Mouse (Mus musculus): ENCODE measurements at regions not wholly inside any gene's neighbourhood (a gene's known extent, or its start where the extent isn't known, plus 50 kb on each side); places are given as distances from the start of the nearest gene placed in this dataset.

DNA sequence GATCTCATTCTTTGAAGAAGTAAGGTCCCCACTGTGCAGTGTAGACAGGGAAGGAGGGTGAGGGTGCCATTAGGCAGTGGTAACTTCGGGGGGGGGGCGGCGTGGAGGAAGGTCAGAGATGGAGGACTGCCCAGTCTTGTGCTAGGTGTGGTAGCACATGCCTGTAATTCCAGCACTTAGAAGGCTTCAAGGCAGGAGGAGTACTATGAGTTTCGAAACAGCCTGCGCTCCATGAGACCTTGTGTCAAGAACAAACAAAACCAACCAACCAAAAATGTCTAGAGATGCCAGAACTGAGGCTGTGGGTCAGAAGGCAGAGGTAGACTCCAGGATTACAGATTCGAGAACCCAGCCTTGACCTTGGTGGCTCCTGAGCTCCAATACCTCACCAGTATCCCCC lies 130.8 kb downstream of the Pja1 start:
- no peak for DNase-seq (ENCODE audit: low spot score)

DNA sequence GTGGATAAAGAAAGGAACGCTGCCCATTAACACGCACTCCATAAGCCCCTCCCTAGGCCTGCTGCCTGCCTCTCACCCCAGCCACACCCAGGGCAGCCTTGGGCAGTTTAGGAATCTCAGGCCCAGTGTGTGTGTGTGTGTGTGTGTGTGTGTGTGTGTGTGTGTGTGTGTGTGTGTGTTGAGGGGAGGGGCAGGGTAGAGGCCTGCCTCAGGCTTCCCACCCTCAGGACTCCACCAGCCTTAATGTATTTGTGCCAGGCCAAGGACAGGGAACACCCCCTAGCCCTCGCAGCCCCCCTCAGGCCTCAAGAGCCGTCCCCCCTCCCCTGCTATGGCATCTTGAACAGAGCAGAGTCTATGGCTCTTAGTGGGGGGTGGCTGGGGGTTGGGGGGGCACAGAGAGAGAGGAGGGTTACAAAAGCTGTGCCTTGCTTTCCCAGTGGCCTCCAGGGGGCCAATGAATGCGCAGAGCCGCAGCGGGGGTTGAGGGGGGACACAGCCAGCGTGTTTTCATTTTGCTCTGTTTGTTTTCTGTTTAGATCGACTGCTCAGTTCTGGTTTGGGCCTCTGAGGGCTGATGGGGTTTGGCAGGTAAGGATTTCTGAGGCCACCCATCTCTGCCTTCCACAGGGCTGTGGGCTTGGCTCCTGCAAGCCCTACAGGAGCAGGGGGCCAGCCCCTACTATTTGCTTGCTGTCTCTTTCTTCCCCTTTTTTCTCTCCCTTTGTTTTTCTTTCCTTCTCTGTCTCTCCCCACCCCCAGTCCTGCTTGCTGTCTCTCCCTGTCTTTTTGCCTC lies 131.8 kb downstream of the Pja1 start:
- DNase-seq (ENCODE audit: low spot score), result peak; percentile 26

DNA sequence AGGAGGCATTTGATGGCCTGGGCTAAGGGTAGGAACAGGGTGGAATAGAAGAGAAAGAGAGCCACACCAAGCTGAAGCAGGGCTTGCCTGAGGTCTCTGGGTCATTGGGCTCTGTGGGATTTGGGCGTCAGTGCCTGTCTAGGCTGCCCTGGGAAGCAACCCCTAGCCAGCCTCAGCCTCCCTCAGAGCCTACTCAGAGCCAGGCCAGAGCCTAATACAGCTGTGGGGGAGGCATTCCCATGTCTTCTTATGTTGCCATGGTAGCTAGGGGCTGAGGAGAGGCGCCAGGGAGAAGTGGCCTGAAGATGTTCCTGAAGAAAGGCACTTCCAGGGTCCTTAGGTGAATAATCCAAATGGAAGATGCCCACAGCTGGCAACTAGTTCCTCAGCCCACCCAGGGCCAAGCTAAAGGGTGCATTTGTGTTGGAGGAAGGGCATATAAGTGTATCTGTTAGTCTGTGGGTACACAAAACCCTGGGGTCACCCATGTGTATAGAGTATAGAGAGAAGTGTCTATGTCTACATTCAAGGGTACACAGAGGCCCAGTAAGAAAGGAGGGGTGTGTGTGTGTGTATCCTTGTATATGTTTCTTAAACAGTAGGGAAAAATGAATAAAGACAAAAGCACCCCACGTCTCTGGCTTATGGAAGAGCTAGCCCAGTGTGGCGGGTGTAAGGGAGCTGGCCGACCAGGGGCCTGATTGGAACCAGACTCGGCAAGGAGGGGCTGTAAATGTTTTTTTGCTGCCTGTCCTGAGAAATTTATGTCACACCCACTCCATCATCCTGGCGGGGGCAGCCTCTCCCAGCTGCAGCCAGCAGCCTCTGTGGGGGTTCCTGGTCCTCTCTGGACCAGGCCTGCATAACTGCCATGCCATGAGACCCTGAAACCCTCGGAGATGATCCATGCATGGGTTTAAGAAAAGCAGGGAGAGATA lies 134.2 kb downstream of the Pja1 start:
- DNase-seq (ENCODE audit: low spot score), result no peak

DNA sequence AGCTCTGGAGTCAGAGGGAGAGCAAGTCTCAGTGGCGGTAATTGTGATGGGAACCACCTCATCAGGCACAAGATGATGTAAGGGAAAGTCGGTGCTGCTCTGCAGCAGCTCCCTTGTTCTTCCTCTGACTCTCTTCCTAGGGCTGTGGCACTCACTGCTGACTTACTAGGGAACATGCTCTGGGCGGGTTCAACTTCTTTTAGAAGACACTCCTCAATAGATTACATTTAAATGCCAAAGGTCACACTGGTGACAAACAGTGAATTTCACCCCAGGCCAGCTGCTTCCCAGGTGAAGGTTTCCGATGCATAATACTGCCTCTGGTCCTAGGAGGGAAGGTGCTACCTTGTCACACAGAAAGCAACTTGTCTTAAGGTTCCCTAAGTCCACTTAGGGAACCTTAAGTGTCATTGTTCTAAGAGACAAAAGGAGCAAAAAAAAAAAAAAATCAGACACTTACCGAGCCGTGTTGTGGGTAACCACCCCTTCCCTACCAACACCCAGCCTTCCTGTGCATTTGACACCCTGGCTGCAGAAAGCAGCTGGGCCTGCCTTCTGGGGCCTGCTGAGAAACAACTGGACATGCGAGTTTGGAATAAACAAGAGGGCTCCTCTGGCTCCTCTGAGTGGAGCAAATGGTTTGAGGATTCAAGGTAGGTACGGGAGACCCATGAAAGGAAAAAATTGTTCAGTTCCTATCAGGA lies 135.0 kb downstream of the Pja1 start:
- no peak for DNase-seq (ENCODE audit: low spot score)

DNA sequence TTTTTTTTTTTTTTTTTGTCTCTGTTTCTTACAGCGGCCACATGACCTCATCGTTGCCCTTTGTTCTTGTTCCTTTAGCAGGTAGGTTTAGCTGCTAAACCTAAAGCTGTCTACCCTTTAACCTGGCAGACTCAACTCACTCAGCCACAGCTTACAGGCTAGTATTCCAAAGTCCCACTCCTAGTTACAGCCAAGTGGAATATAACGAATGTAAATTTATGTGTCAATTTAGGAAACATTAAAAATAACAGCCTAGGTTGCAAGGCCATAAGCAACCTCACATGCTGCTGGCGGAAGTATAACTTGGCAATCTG lies 138.7 kb downstream of the Pja1 start:
- no peak for DNase-seq (ENCODE audit: low spot score)

DNA sequence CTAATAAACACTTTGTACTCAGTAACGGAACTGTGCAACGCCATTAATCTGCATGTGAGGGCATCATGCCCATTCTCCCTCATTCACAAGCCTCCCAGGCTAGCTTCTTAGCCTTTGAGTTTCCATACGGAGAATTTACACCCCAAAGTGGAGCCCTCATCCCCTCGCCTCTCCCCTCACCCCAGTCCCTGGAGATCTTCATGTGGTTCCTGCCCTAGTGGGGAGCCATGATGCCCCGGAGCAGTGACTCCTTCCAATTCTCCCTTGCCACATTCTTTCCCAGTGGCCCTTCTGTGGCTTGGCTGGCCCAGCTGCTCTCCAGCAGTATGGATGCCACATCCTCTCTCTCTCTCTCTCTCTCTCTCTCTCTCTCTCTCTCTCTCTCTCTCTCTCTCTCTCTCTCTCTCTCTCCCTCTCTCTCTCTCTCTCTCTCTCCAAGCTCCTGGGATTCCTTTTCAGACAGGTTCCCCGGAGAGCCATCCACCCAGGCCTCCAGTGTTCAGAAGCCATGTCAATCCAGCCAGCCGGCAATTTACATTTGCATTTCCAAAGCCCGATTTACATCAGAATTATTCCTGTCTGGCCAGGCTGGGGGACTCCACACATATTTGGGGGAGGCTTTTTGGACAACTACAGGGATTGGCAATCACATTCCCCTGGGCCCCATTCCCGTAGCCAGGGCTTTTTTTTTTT lies 139.2 kb downstream of the Pja1 start:
- no peak for DNase-seq (ENCODE audit: low spot score)

DNA sequence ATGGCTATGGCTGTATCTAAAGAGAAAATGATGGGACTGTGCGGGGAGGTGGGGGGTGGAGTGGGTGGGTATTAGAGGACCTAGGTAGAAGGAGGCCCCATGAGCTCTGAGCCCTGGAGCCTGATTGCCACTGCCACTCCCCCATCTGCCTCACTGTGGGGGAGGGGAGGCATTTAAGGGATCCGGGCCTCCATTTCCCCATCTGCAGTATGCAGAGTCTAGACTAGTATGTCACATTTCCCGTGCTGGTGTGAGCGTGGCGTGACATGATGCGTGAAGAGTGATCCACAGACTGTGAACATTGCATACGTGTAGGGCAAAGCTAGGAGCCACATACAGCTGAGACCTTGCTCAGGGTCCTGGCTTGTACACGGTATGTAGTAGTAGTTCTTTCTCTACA lies 140.7 kb downstream of the Pja1 start:
- no peak for DNase-seq (ENCODE audit: low spot score)

DNA sequence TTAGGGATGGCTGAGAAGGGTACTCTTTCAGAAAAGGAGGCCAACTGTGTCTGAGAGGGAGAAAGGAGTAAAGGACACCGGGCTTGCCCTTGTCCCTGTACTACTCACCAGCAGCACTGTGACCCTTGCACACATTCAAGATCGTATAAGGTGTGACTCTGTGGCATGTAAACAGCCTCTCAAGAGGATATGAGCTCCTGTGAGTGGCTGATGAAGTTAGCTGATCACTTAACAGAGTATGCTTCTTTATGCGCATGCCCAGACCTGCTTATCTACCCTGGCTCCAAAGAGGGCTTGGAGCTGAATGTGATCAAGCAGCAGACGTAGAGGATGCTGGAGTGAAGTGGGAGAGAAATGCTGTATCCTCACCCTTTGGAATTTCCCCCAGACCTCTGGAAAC lies 142.5 kb downstream of the Pja1 start:
- DNase-seq (ENCODE audit: low spot score), result no peak

DNA sequence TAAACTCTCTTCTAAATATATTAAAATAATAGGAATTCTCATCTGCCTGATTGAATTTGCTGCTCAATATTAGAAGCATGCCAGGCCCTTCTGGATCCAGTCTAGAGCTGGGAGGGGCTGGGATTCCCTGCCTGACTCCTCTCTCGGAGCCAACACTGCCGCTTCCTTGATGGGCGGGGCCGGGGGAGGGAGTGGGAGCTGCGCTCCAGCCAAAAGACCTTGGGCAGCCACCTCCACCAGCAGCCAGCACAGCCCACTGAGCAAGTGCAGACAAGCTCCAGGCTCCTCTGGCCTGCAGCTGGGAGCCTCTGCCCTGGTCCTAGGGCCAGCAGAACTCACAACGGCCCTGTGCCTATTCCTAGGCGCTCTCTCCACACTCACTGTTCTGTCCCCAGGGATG lies 144.9 kb downstream of the Pja1 start:
- DNase-seq (ENCODE audit: low spot score), result peak; percentile 64

DNA sequence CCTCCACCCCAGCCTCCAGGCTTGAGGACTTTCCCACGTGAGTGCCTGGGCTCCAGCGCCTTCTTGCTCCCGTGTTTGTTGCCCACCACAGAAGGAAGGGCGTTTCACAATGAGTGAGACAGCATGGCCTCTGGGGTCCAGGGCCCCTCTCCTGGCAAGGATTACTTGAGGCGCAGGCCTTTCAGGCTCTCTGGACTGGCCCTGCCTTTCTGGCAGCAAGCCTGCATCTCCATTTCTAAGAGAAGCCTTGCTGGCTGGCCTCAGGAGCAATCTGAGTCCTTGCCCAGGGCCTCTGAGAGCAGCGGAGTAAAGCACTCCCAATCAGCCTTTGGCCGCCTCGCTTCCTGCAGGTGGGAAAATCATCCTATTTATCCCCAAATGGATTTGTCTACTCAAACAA lies 145.6 kb downstream of the Pja1 start:
- DNase-seq (ENCODE audit: low spot score), result peak; percentile 44

DNA sequence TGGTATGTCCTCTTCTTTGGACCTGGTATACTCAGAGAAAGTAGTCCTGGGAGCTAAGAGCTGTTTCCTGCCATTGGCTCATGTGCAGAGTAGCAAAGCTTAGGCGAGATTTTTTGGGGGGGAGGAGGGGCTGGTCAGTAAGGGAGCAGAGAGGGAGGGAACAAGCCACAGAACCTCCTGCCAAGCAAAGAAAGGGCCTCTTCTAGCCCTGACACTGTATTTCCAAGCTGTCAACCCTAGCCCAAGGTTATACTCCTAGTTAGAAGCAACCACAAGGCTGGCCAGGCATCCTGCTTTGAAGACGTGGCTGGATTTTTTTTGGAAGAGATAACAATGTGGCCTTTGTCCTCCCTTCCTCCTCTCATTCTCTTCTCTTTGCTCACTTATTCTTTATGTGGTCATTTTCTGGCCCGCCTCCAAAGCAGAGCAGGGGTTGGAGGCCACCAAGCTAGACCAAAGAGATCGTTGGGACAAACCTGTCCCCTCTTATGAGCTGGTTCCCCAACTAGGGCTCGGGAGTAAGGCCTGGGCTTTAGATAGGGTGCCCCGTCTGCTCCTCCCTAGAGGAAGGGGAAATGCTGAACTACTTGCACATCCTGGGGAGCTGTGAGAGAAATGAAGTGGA lies 146.4 kb downstream of the Pja1 start:
- DNase-seq (ENCODE audit: low spot score), result no peak

DNA sequence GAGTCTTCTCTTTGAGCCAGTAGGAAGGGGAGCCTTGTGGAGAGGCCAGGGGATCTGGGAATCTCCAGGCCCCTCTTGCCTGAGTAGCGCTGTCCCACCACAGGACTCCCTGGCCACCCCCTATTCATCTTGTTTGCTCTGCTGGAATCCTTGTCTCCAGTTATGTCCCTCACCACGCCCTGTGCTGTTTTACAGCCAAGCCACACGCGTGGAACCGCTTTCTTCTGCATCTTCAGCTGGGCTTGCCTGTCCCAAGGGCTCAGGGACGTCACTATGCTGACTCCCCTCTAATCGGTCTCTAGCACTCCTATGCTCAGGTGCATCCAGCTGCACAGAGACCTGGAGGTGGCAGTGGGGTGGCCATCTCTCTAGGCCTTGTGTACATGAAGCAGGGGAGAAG lies 151.3 kb downstream of the Pja1 start:
- no peak for DNase-seq (ENCODE audit: low spot score)

DNA sequence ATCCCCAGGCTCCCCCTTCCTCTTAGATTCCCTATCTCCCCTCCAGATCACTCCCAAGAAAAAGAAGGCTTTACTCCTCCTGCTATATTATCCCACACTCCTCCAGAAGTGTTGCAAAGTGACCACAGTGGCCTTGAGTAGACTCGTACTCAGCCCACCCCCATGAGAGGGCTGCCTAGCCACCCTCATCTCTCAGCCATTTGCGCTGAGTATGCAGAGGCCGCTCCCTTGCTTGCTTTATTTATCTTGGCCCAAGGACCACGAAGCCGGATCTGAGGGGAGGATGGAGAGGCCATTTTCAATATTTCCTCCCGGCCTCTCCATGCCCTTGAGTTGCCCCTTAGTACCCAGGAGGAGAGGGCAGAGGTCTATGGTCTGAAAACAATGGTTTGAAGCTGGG lies 151.9 kb downstream of the Pja1 start:
- DNase-seq (ENCODE audit: low spot score), result no peak

DNA sequence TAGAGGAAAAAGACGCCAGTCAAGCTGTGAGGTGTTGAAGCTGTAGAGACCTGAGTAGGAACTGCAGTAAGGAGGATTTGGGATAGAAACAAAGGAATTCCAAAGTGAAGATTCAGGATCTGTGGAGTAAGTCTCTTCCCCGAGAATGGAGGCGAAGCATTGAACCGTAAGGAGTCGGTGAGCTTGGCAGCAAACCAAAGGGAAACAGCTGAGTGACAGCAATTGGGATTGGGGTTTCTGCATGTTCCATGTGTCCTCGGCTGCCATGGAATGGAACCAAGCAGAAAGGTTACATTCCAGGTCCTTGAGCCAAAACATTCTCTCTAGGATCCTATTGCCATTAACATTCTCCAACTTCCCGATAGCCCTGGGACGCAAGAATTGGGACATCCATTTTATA lies 152.9 kb downstream of the Pja1 start:
- no peak for DNase-seq (ENCODE audit: low spot score)

DNA sequence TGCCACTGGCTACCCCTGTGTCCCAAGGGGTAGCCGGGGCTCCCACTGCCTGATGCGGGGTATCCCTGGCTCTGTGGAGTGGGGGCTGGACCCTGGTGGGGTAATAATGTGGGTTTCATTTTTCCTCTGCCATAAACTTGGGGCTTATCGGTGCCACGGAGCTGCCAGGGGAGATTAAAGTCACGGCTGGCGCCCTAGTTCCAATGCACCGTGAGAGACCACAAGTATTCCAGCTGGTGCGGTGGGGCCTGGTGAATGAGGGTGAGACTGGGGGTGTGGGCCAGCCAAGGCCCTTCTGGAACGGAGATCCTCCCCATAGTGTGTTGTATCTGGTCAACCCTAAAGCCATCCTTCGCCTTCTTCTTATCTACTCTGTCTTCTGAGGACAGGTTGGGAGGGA lies 153.3 kb downstream of the Pja1 start:
- DNase-seq (ENCODE audit: low spot score), result no peak

DNA sequence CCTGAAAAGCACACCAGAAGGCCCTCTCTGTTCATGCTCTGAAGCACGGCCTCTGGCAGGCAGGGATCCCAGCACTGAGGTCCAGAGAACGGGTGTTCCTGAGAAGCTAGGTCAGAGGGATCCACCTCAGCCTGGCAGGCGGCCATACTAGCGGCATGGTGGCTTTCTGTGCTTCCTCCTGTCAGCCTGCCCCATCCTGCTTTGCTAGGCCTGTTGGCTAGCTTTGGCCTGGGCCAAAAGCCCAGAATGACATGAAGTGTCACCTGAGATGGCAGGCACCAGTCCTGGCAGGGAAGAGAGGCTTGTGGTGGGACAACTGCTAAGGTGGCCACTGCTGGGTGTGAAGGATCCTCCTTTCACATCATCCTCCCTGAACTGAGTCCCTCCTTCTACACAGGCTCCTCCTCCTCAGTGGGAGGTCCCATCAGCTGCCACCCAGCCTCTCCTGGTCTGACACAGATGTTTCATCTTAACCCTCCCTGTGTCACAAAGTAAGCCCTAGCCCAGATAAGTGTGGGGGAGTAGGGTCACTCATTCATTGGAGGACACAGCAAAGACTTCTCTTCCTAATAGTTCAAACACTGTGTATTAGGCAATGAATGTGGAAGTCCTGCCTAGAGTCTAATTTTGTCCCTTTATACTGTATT lies 154.5 kb downstream of the Pja1 start:
- DNase-seq (ENCODE audit: low spot score), result peak; percentile 24

DNA sequence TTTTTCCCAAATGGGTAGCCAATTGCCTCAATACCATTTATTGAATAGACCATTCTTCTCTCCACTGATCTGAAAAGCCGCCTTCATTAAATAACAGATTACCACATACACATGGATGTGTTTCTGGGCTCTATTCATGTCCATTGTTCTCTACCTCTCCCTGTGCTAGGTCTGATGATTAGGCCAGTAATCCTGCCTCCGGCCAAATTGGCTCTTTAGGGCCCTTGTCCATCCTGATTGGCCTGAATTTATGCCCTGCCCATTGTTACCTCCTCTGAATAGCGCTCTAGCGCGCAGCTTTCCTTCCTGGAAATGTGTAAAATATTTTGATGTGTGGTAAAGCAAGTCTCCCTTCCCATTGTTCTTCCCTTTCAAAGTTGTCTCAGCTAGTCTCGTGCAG lies 163.2 kb downstream of the Efnb1 start:
- DNase-seq (ENCODE audit: low spot score), result no peak

DNA sequence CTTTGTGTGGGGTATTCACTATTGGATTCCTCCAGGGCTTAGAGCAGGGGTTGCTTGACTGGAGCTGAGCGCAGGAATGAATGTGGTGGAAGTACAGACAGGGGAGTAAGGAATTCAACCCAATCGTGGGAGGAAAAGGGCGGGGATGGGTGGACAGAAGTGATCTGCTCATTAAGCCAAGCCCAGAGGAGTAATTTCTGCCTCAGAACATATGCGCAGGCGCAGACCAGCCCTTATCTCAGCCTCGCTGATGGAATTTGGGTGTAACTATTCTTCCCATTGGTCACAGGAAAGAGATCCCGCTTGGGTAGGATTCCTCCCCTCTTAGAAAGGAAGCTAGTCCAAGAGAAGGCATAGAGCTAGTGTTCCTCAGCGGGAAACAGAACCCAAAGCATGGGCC lies 158.8 kb downstream of the Efnb1 start:
- DNase-seq (ENCODE audit: low spot score), result peak; percentile 56

DNA sequence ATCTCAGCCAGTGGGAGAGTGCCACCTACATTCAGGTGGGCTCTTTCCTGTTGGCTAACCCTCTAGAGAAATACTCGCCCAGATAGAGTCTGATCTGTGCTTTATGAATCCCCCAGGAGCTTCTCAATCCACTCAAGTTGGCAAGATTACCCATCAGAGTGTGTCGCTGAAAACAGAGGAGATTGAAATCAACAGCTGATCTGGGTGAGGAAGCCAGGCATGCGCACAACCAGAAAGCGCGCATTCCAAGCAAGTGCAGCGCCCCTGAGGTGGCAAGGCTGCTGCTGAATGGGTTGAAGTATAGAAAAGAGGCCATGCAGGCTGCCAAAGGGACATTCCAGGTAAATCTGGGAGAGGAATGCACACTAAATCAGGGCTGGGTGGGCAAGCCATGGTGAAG lies 158.0 kb downstream of the Efnb1 start:
- no peak for DNase-seq (ENCODE audit: low spot score)

DNA sequence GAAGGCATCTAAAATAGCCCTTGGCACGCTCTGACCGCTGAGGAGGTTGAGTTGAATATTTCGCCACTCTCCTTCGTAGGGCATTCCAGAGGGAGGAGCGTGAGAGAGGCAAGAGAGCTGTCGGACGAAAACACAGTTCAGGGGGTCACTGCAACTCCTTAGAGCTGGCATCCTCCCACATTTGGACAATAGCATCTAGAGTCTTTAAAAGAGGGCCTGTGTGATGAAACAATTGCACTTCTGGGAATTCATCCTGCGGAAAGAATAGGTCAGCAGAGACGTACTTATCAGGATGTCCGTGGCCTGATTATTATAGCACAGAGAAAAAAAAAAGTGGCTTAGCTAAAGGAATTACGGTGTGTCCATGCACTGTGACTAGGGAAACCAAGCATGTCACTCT lies 156.8 kb downstream of the Efnb1 start:
- no peak for DNase-seq (ENCODE audit: low spot score)

DNA sequence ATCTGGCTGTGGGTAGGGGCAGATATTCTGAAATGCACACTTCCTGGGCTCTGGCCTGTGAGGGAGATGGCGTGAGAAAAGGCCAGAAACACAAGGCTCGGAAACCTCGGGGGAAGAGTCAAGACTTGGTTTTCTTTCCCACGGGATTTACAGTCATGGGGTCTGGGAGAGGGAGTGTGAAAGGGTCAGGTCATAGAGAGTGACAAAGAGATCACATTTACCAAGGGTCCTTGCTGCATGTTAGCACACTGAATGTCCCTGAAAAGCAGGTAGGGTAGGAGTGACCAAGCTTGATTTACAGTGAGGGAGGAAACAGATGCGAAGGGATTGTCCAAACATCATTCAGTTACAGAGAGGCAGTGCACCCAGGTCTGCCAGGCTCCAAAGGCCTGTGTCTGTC lies 156.0 kb downstream of the Efnb1 start:
- DNase-seq (ENCODE audit: low spot score), result no peak
